10 mouse cellular contexts compared by ENCODE assay signal in the genomic region with DNA sequence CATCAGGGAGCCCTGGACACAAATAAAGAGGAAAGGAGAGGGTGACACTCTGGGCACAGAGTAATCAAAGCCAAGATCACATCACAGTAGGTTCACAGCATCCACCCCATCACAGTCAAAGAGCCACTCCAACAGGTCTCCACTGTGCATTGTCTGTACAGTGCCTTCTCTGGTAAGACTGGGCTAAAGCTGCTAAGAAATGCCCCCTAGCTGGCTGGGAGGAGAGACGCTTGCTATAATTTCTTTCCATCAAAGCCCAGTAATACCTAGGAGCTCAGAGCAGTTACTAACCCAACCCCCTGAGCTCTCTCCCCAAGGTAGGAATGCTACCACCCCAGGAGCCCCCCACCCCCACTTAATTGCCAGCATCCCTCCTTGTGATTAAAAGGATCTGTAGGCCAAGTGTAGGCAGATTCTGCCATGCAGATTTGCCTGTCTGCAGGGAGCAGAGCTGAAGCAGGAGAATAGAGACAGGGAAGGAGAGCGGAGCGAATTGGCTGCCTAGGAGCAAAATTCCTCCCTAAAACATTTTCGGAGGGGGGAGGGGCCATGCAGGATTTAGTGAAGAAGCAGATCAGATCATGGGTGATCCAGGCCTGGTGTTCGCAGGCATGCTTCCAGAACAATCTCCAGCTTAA. TPM values are rescaled to one million over a fixed set of nuclear protein-coding genes. Genes with fewer than 3 reads are reported as not detected.
DNase-seq lines count a peak whose midpoint lies in the region; ATAC-seq and TF ChIP-seq lines count a peak whose summit lies in the region.
"Had no signal": no experiment of that assay in that cellular context is flagged by ENCODE, and none has a peak within 500 bp of the region (broad histone marks: within the 10 kb centered on the region; RNA-seq: fewer than 3 reads in every experiment).

No protein-coding gene starts in this region.

- no peaks in the 10 kb centered on the region for H3K36me3 ChIP-seq in intestine, postnatal 0 days (ENCODE audit: control insufficient read depth, insufficient read depth)
- no peaks in the 10 kb centered on the region for H3K36me3 ChIP-seq in intestine, embryonic 16.5 days (ENCODE audit: control insufficient read depth, insufficient read depth, low read length)
- no peaks in the 10 kb centered on the region for H3K36me3 ChIP-seq in forebrain, embryonic 16.5 days (ENCODE audit: control insufficient read depth, insufficient read depth)
- no peaks in the 10 kb centered on the region for H3K36me3 ChIP-seq in midbrain, embryonic 14.5 days (ENCODE audit: control insufficient read depth, insufficient read depth, low read length)
- H3K36me3 ChIP-seq: G1E had no signal

- no peaks in the 10 kb centered on the region for H3K9me3 ChIP-seq in intestine, postnatal 0 days (ENCODE audit: control insufficient read depth)
- no peaks in the 10 kb centered on the region for H3K9me3 ChIP-seq in intestine, embryonic 16.5 days (ENCODE audit: control insufficient read depth, low read length)
- H3K9me3 ChIP-seq in forebrain, embryonic 16.5 days (ENCODE audit: control insufficient read depth, low read length), result no peaks in the 10 kb centered on the region
- no peaks in the 10 kb centered on the region for H3K9me3 ChIP-seq in midbrain, embryonic 14.5 days (ENCODE audit: control insufficient read depth, low read length)
- H3K9me3 ChIP-seq: G1E had no signal

- no peak overlapping the region for H3K9ac ChIP-seq in intestine, postnatal 0 days (ENCODE audit: low read depth, low read length)
- no peak overlapping the region for H3K9ac ChIP-seq in intestine, embryonic 16.5 days (ENCODE audit: low read depth, low read length)
- H3K9ac ChIP-seq in forebrain, embryonic 16.5 days (replicated peaks; ENCODE audit: low read depth, low read length), result peak overlapping the region; percentile 33
- peak overlapping the region; percentile 36; the same call in 1 of the 2 replicates for H3K9ac ChIP-seq in midbrain, embryonic 14.5 days (replicated peaks; ENCODE audit: low read length)

- 0 out of 2 replicates have a peak, but pooled peaks have one; percentile 30 for TF ChIP-seq CTCF in intestine, postnatal 0 days (IDR thresholded peaks at IDR 0.05; ENCODE audit: low read depth)

- no peak for ATAC-seq in intestine, postnatal 0 days
- no peak for ATAC-seq in intestine, embryonic 16.5 days
- no peak for ATAC-seq in forebrain, embryonic 16.5 days
- no peak for ATAC-seq in midbrain, embryonic 14.5 days (ENCODE audit: low FRiP score, low TSS enrichment)

- WGBS in intestine, postnatal 0 days, result 36% methylated on average over 5 of the region's 5 CpGs
- WGBS in intestine, embryonic 16.5 days, result 33% methylated on average over 5 of the region's 5 CpGs
- WGBS in forebrain, embryonic 16.5 days, result 4% methylated on average over 5 of the region's 5 CpGs
- WGBS in midbrain, embryonic 14.5 days, result 7% methylated on average over 5 of the region's 5 CpGs

- peaks cover 60% of the 10 kb centered on the region for H3K27me3 ChIP-seq in intestine, postnatal 0 days (replicated peaks; ENCODE audit: control insufficient read depth, insufficient read depth, low read length)
- H3K27me3 ChIP-seq in intestine, embryonic 16.5 days (replicated peaks; ENCODE audit: control insufficient read depth, insufficient read depth, low read length), result peaks cover 46% of the 10 kb centered on the region
- no peaks in the 10 kb centered on the region for H3K27me3 ChIP-seq in forebrain, embryonic 16.5 days (replicated peaks; ENCODE audit: control insufficient read depth, insufficient read depth, low read length)
- no peaks in the 10 kb centered on the region for H3K27me3 ChIP-seq in midbrain, embryonic 14.5 days (ENCODE audit: control insufficient read depth, insufficient read depth, low read length)

- DNase-seq in embryo, embryonic 10 days (ENCODE audit: low spot score), result peak; percentile 40
- peak; percentile 73 for DNase-seq in midbrain, embryonic 14.5 days
- DNase-seq in testis, postnatal 14 days (ENCODE audit: low spot score), result no peak
- DNase-seq in gastrocnemius, postnatal 10 days, result no peak
- no peak for DNase-seq in cerebellum, postnatal 36 days
- DNase-seq: kidney, postnatal 25 days had no signal

- no peak overlapping the region for H3K27ac ChIP-seq in intestine, postnatal 0 days (ENCODE audit: low read depth, low read length)
- H3K27ac ChIP-seq in intestine, embryonic 16.5 days (ENCODE audit: low read length), result no peak overlapping the region
- peak overlapping the region; percentile 65 for H3K27ac ChIP-seq in forebrain, embryonic 16.5 days (ENCODE audit: low read length)
- H3K27ac ChIP-seq in midbrain, embryonic 14.5 days (replicated peaks; ENCODE audit: low read depth, low read length), result peak overlapping the region; percentile 52; the same call in 1 of the 2 replicates

- no peaks in the 10 kb centered on the region for H3K4me1 ChIP-seq in intestine, postnatal 0 days (replicated peaks; ENCODE audit: control insufficient read depth, insufficient read depth, low read length)
- H3K4me1 ChIP-seq in intestine, embryonic 16.5 days (ENCODE audit: control insufficient read depth, insufficient read depth, low read length), result peaks cover 15% of the 10 kb centered on the region
- H3K4me1 ChIP-seq in forebrain, embryonic 16.5 days (replicated peaks; ENCODE audit: control insufficient read depth, insufficient read depth, low read length), result peaks cover 39% of the 10 kb centered on the region
- H3K4me1 ChIP-seq in midbrain, embryonic 14.5 days (ENCODE audit: control insufficient read depth, insufficient read depth, low read length), result peaks cover 29% of the 10 kb centered on the region; the same call in 1 of the 2 replicates

- no peak overlapping the region for H3K4me2 ChIP-seq in intestine, postnatal 0 days (replicated peaks; ENCODE audit: low read depth)
- H3K4me2 ChIP-seq in intestine, embryonic 16.5 days (ENCODE audit: low read depth, low read length), result no peak overlapping the region
- H3K4me2 ChIP-seq in forebrain, embryonic 16.5 days (ENCODE audit: low read length), result peak overlapping the region; percentile 83
- H3K4me2 ChIP-seq in midbrain, embryonic 14.5 days (ENCODE audit: low read length), result peak overlapping the region; percentile 91

- no peak overlapping the region for H3K4me3 ChIP-seq in intestine, postnatal 0 days (ENCODE audit: low read depth, low read length)
- no peak overlapping the region for H3K4me3 ChIP-seq in intestine, embryonic 16.5 days (ENCODE audit: low read length)
- H3K4me3 ChIP-seq in forebrain, embryonic 16.5 days (replicated peaks; ENCODE audit: low read length), result peak overlapping the region; percentile 78
- peak overlapping the region; percentile 88 for H3K4me3 ChIP-seq in midbrain, embryonic 14.5 days (replicated peaks; ENCODE audit: low read depth, low read length)

RNA-seq across cellular contexts. Expression of gene Plxna4, which starts 3.6 kb away (rescaled TPM):
- 0.91 and 1.1 TPM in 2 replicates for polyA plus RNA-seq in intestine, postnatal 0 days (2015; fragmentation: Nextera tagmentation; extraction: Ambion mirVana)
- 1.2 and 1.3 TPM in 2 replicates for polyA plus RNA-seq in intestine, embryonic 16.5 days (2015; fragmentation: Nextera tagmentation; extraction: Ambion mirVana)
- polyA plus RNA-seq in forebrain, embryonic 16.5 days (2015; fragmentation: Nextera tagmentation; extraction: Ambion mirVana), result 25.8 and 28.2 TPM in 2 replicates
- 16.2 and 16.4 TPM in 2 replicates for polyA plus RNA-seq in midbrain, embryonic 14.5 days (2014; fragmentation: Nextera tagmentation; extraction: Ambion mirVana)
- total RNA-seq in gastrocnemius, postnatal 10 days (2021), result 1 to 10 TPM; 6.2 to 6.4 TPM
- polyA plus RNA-seq: G1E had no signal

Comparison
In these comparisons a context has a peak if more than half of its experiments do, and no peak if none do; other contexts are left out.
1. H3K27ac ChIP-seq: peak in forebrain, embryonic 16.5 days (single experiment) and midbrain, embryonic 14.5 days (single experiment); none in intestine, postnatal 0 days (single experiment) and intestine, embryonic 16.5 days (single experiment).
2. H3K4me2 ChIP-seq: peak in forebrain, embryonic 16.5 days (single experiment) and midbrain, embryonic 14.5 days (single experiment); none in intestine, postnatal 0 days (single experiment) and intestine, embryonic 16.5 days (single experiment).
3. H3K4me3 ChIP-seq: peak in forebrain, embryonic 16.5 days (single experiment) and midbrain, embryonic 14.5 days (single experiment); none in intestine, postnatal 0 days (single experiment) and intestine, embryonic 16.5 days (single experiment).
4. H3K9ac ChIP-seq: peak in forebrain, embryonic 16.5 days (single experiment) and midbrain, embryonic 14.5 days (single experiment); none in intestine, postnatal 0 days (single experiment) and intestine, embryonic 16.5 days (single experiment).
5. DNase-seq: peak in embryo, embryonic 10 days (single experiment) and midbrain, embryonic 14.5 days (single experiment); none in testis, postnatal 14 days (single experiment), gastrocnemius, postnatal 10 days (single experiment) and cerebellum, postnatal 36 days (0 of 2).